Mouse (Mus musculus) gastrocnemius, adult 2 months (tissue): ENCODE measurements at regions not wholly inside any gene's neighbourhood (a gene's known extent, or its start where the extent isn't known, plus 50 kb on each side); places are given as distances from the start of the nearest gene placed in this dataset.
A peak's percentile ranks its signal among the peaks of the same experiment; 100 is the strongest.

Source experiments
- DNase-seq: peaks from one replicate; pipeline ENCODE4 v3.0.0; 2022
- H3K27ac ChIP-seq: fragments of 200-600 bp; 2 replicates; pipeline ENCODE4 v1.8.1; 2022; ENCODE audit warnings: mild to moderate bottlenecking
- H3K4me3 ChIP-seq: fragments of 200-600 bp; 2 replicates; pipeline ENCODE4 v1.8.1; 2022; ENCODE audit warnings: mild to moderate bottlenecking, moderate library complexity
- CTCF ChIP-seq: fragments of 200-600 bp; IDR thresholded peaks from 2 replicates; pipeline ENCODE4 v1.8.1; 2022; ENCODE audit warnings: antibody characterized with exemption, mild to moderate bottlenecking, moderate library complexity
- intact Hi-C: fragments of 180-260 bp; cut with DNase I; formaldehyde crosslinking; loops from one replicate; pipeline ENCODE4 v1.15.1; 2025

DNA sequence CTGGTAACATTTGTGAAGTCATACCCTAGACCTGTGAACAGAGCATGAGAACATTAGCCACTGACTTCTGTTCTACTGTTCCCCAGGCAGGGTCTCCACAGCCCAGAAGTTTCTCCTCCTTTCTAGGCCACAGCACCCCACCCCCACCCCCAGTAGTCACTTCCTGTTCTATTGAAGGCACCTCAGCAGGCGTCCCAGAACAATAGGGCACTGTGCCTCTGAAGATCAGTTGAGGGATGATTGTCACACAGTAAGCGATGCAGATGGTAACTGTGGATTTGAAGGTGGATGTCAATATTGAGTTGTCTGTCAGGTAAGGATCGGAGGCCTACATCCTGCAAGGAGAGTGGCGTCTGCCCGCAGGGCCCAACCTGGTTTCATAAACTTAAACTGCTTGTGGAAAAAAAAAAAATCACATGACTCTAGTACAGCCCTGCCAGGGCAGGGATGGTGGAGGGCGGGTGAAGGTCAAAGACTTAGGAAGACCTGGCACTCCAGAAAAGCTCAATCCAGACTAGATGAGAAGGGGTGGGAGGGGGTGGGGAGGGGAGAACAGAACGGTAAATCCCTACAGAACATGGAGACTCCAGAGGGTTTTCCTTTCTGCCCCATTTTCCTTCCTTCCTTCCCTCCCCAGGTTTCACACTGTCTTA, 103.1 kb upstream of the Rybp start:
- DNase-seq = no peak
- TF ChIP-seq CTCF = no peak
- no peak overlapping the region for H3K4me3 ChIP-seq
- intact Hi-C loops = no loop called here
- H3K27ac ChIP-seq = no peak overlapping the region

- Histone ChIP-seq H3K27ac (no peak overlapping the region), H3K4me3 (no peak overlapping the region)
- TF ChIP-seq CTCF = no peak
- intact Hi-C loops = no loop called here
- peak; percentile 42 for DNase-seq
Observed at GRCm38 (mm10) chr6:100387042-100387441, 99.8 kb upstream of the Rybp start.

- H3K4me3 ChIP-seq = no peak overlapping the region
- intact Hi-C loops = no loop called here
Observed at GRCm38 (mm10) chr6:100385640-100386039, 98.4 kb upstream of the Rybp start.

GRCm38 (mm10) chr6:100381046-100381445, 93.8 kb upstream of the Rybp start:
- DNase-seq = no peak
- intact Hi-C loops = no loop called here
- no peak for TF ChIP-seq CTCF
- no peak overlapping the region for H3K27ac ChIP-seq
- no peak overlapping the region for H3K4me3 ChIP-seq

More at GRCm38 (mm10) chr6:100385640-100386039, 98.4 kb upstream of the Rybp start:
- H3K27ac ChIP-seq = no peak overlapping the region
- no peak for DNase-seq
- no peak for TF ChIP-seq CTCF

- intact Hi-C loops = no loop called here
- no peak for TF ChIP-seq CTCF
- Histone ChIP-seq H3K27ac (no peak overlapping the region), H3K4me3 (no peak overlapping the region)
- DNase-seq = no peak
Observed at GRCm38 (mm10) chr6:100380536-100380935, 93.3 kb upstream of the Rybp start.

GRCm38 (mm10) chr6:100379792-100380191, 92.5 kb upstream of the Rybp start:
- Histone ChIP-seq H3K27ac (no peak overlapping the region), H3K4me3 (no peak overlapping the region)
- intact Hi-C loops = no loop called here
- no peak for DNase-seq
- no peak for TF ChIP-seq CTCF

GRCm38 (mm10) chr6:100378533-100378874, 91.2 kb upstream of the Rybp start:
- no peak overlapping the region for H3K4me3 ChIP-seq
- intact Hi-C loops = no loop called here
- DNase-seq = no peak
- no peak overlapping the region for H3K27ac ChIP-seq
- no peak for TF ChIP-seq CTCF

- intact Hi-C loops = no loop called here
- DNase-seq = no peak
- TF ChIP-seq CTCF = no peak
- no peak overlapping the region for H3K27ac ChIP-seq
- H3K4me3 ChIP-seq = no peak overlapping the region
Observed at GRCm38 (mm10) chr6:100377828-100378532, 90.7 kb upstream of the Rybp start.

- DNase-seq = no peak
- TF ChIP-seq CTCF = no peak
- no peak overlapping the region for H3K27ac ChIP-seq
- intact Hi-C loops = no loop called here
- no peak overlapping the region for H3K4me3 ChIP-seq
Observed at GRCm38 (mm10) chr6:100376656-100377055, 89.4 kb upstream of the Rybp start.

DNA sequence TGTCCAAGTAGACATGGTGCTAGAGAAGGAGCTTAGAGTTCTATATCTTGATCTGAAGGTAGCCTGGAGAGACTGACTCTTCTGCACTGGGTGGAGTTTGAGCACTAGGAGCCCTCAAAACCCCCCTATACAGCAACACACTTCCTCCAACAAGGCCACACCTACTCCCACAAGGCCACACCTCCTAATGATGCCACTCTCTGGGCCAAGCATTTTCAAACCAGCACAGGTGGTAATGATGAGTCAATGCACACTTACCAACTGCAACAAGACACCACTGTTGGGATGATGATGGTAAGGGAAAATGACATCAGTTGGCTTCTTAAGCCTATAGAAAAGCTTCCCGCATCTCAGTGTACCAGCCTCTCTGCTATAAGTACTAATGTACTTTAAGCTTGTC, 83.5 kb upstream of the Rybp start:
- Histone ChIP-seq H3K4me3 (no peak overlapping the region), H3K27ac (no peak overlapping the region)
- DNase-seq = no peak
- intact Hi-C loops = no loop called here
- no peak for TF ChIP-seq CTCF

- intact Hi-C loops = no loop called here
- Histone ChIP-seq H3K4me3 (no peak overlapping the region), H3K27ac (no peak overlapping the region)
- no peak for TF ChIP-seq CTCF
- no peak for DNase-seq
Observed at GRCm38 (mm10) chr6:100370358-100370757, 83.1 kb upstream of the Rybp start.

DNA sequence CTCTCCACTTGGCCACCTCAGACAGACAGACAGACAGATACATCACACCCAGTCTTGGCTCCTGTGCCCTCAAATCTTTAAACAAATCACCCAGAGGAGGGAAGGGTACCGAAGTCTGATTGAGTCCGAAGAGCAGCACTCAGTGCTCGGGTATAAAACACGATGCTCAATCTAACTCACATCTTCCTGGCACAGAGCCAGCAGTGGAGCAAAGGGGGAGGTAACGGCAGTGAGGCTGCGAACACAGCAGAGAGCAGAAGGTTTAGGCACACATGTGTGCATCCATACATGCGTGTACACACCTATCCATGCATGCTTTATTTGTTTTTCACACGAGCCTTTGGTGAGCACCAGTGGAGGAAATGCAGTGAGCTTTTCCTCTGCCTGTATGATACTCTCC, 78.9 kb upstream of the Rybp start:
- Histone ChIP-seq H3K4me3 (no peak overlapping the region), H3K27ac (no peak overlapping the region)
- TF ChIP-seq CTCF = no peak
- DNase-seq = no peak
- intact Hi-C loops = no loop called here

GRCm38 (mm10) chr6:100365791-100366190, 78.5 kb upstream of the Rybp start:
- Histone ChIP-seq H3K4me3 (no peak overlapping the region), H3K27ac (no peak overlapping the region)
- DNase-seq = no peak
- intact Hi-C loops = no loop called here
- no peak for TF ChIP-seq CTCF

DNA sequence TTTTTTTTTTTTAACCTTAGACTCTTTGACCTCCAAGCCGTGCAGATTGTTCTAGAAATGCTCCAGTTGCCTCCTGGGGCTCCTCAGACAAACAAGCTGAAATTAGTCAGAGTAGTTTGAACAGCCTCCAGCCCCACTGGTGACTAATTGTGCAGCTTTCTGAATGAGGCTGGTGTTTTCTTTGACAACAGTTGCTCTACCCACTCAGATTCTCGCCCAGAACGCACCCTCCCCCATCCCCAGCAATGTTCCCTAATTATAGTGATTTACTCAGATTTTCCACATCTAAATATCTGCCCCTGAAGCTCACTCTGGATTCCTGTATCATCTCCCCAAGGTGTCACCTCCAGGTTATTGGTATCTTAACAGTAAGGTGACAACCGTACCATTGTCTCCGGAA, 76.4 kb upstream of the Rybp start:
- H3K27ac ChIP-seq = no peak overlapping the region
- intact Hi-C loops = no loop called here
- no peak for TF ChIP-seq CTCF
- no peak overlapping the region for H3K4me3 ChIP-seq
- DNase-seq = no peak
